Mouse (Mus musculus) heart, embryonic 14.5 days (tissue): ENCODE measurements around the gene Zscan4-ps1. TPM values are rescaled to one million over a fixed set of nuclear protein-coding genes. Genes with fewer than 3 reads are reported as not detected.
"Not testable (repeated sequence)": the region's sequence is repeated elsewhere in the genome, so short reads cannot be mapped to it uniquely, and the experiment has no call there.

Experiments
- ATAC-seq: fragments of 200-750 bp; cut with Nextera tagmentation; 2 replicates; pipeline ENCODE4 v1.8.0; 2017; ENCODE audit warnings: low read depth, moderate TSS enrichment; ENCODE audit not compliant: insufficient number of reproducible peaks, insufficient read depth, low FRiP score
- H3K27ac ChIP-seq, 2 experiments: fragments of 200-500 bp in 1 of 2; fragments of 300-500 bp in 1 of 2; sonication (generic) in 1 of 2; replicated peaks in 1 of 2; 2 replicates each; pipeline ENCODE4 v1.5.1; 2012 to 2014; ENCODE audit warnings: low read depth in 2 of 2, low read length in 2 of 2, control low read depth in 1 of 2, mild to moderate bottlenecking in 1 of 2, mixed read lengths in 1 of 2; ENCODE audit not compliant: control insufficient read depth in 1 of 2, insufficient read depth in 1 of 2
- H3K27me3 ChIP-seq: fragments of 300-500 bp; sonication (generic); 2 replicates; pipeline ENCODE4 v1.6.1; 2014; ENCODE audit warnings: mild to moderate bottlenecking, low read length, control low read depth; ENCODE audit not compliant: control insufficient read depth, insufficient read depth
- H3K36me3 ChIP-seq: fragments of 300-500 bp; sonication (generic); 2 replicates; pipeline ENCODE4 v1.6.1; 2014; ENCODE audit warnings: mild to moderate bottlenecking, control low read depth, low read length, mixed read lengths; ENCODE audit not compliant: control insufficient read depth, insufficient read depth
- H3K4me1 ChIP-seq, 2 experiments: fragments of 200-500 bp in 1 of 2; fragments of 300-500 bp in 1 of 2; sonication (generic) in 1 of 2; 2 replicates each; pipeline ENCODE4 v1.6.1; 2012 to 2014; ENCODE audit warnings: low read length in 2 of 2, control low read depth in 1 of 2, mixed read lengths in 1 of 2; ENCODE audit not compliant: control insufficient read depth in 2 of 2, insufficient read depth in 2 of 2
- H3K4me2 ChIP-seq: fragments of 300-500 bp; sonication (generic); 2 replicates; pipeline ENCODE4 v1.6.1; 2014; ENCODE audit warnings: mild to moderate bottlenecking, low read length
- H3K4me3 ChIP-seq, 2 experiments: fragments of 200-500 bp in 1 of 2; fragments of 300-500 bp in 1 of 2; sonication (generic) in 1 of 2; 2 replicates each; pipeline ENCODE4 v1.5.1; 2012 to 2014; ENCODE audit warnings: low read length in 2 of 2, mild to moderate bottlenecking in 2 of 2, control low read depth in 1 of 2, low read depth in 1 of 2, moderate library complexity in 1 of 2; ENCODE audit not compliant: control insufficient read depth in 1 of 2, insufficient read depth in 1 of 2
- H3K9ac ChIP-seq: fragments of 300-500 bp; sonication (generic); 2 replicates; pipeline ENCODE4 v1.6.1; 2014; ENCODE audit warnings: mild to moderate bottlenecking, low read length
- H3K9me3 ChIP-seq: fragments of 300-500 bp; sonication (generic); 2 replicates; pipeline ENCODE4 v1.6.1; 2016; ENCODE audit warnings: low read length, control low read depth; ENCODE audit not compliant: control insufficient read depth
- WGBS: fragments of 180-500 bp; shearing (Covaris S2); extraction: QIAGEN DNeasy Blood & Tissue Kit; methylation state at CpG from one replicate; pipeline ENCODE4 v1.1.7; 2014; 5-methylcytosine and 5-hydroxymethylcytosine counted together
- polyA plus RNA-seq: library from polyadenylated mRNA; unstranded; fragments of >200 nt; fragmentation: Nextera tagmentation; extraction: Ambion mirVana; gene quantifications from 2 replicates; pipeline ENCODE4 v1.2.1, GENCODE M21; 2014

Zscan4-ps1 gene
- polyA plus RNA-seq = not detected in 2 replicates

DNA sequence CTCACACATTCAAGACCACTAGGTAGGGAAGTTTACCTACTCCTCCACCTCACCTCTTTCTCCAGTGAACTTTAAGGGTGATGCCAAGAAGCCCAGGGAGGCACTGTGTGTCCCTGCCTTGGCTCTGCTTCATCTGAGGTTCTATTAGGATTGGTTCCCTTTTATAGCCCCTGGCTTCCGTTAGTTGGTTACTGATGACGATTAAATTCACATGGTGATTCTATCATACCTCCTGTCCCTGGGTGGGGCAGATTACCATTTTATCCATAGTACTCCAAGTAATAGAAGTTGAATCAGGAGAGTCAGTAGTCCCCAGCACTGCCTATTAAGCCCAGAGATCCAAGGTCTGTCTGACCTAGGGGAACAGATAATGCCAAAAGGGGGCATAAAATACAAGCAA, at the start of gene Zscan4-ps1:
Zscan4-ps1 (minus strand) TSS at position 101 of the 400 bp plus-strand sequence.
- H3K4me3 ChIP-seq, H3K4me2 ChIP-seq, H3K4me1 ChIP-seq, H3K36me3 ChIP-seq, H3K9ac ChIP-seq, H3K27ac ChIP-seq, H3K27me3 ChIP-seq, ATAC-seq, H3K9me3 ChIP-seq: not testable (repeated sequence)
- WGBS = 70% methylated on average over 2 of the region's 2 CpGs

Other genes with a start within 250 kb of the Zscan4-ps1 start
- not detected in 2 replicates for gene Zscan4b, start 164.6 kb downstream of the Zscan4-ps1 start, polyA plus RNA-seq
- gene Zscan4c, start 63.9 kb downstream of the Zscan4-ps1 start, polyA plus RNA-seq = not detected in 2 replicates
- not detected in 2 replicates for gene Zscan4d, start 96.5 kb upstream of the Zscan4-ps1 start, polyA plus RNA-seq
- gene Zscan4e, start 241.0 kb upstream of the Zscan4-ps1 start, polyA plus RNA-seq = not detected in 2 replicates